Mouse (Mus musculus): ENCODE data around the gene Cdhr4. TPM values are rescaled to one million over a fixed set of nuclear protein-coding genes. Genes with fewer than 3 reads are reported as not detected.

Cdhr4 gene
- total and polyA plus RNA-seq, 2 experiments from 2014 or later: 0.91 to 1.2 TPM

- Histone ChIP-seq H3K27me3 (ENCODE audit: insufficient read depth, low read length) (no peaks in the 10 kb centered on the region), H3K4me1 (ENCODE audit: insufficient read depth, low read length) (no peaks in the 10 kb centered on the region), H3K27ac (no peak overlapping the region), H3K36me3 (ENCODE audit: insufficient read depth, low read length) (peaks cover 14% of the 10 kb centered on the region), H3K9me3 (ENCODE audit: low read length) (no peaks in the 10 kb centered on the region), H3K4me3 (ENCODE audit: low read length) (no peak overlapping the region), H3K4me2 (ENCODE audit: low read depth, low read length) (no peak overlapping the region), H3K9ac (replicated peaks; ENCODE audit: low read length) (no peak overlapping the region)
- DNase-seq (ENCODE audit: low spot score): no peak
- peak; percentile 31 for TF ChIP-seq CTCF (IDR thresholded peaks at IDR 0.05; ENCODE audit: low read depth)
- WGBS: 92% methylated on average over 3 of the region's 3 CpGs
- no peak for ATAC-seq
Measured at GRCm38 (mm10) chr9:108026584-108026983, 34.3 kb downstream of the Cdhr4 start.

GRCm38 (mm10) chr9:108027867-108028266 is 35.6 kb downstream of the Cdhr4 start:
- ATAC-seq: no peak
- Histone ChIP-seq H3K9ac (replicated peaks; ENCODE audit: low read length) (no peak overlapping the region), H3K27me3 (ENCODE audit: insufficient read depth, low read length) (no peaks in the 10 kb centered on the region), H3K4me2 (ENCODE audit: low read depth, low read length) (no peak overlapping the region), H3K4me3 (ENCODE audit: low read length) (no peak overlapping the region), H3K36me3 (ENCODE audit: insufficient read depth, low read length) (peaks cover 19% of the 10 kb centered on the region), H3K4me1 (ENCODE audit: insufficient read depth, low read length) (no peaks in the 10 kb centered on the region), H3K27ac (no peak overlapping the region), H3K9me3 (ENCODE audit: low read length) (no peaks in the 10 kb centered on the region)
- TF ChIP-seq CTCF (IDR thresholded peaks at IDR 0.05; ENCODE audit: low read depth): 0 out of 2 replicates have a peak, but pooled peaks have one; percentile 3
- no peak for DNase-seq (ENCODE audit: low spot score)
- WGBS: 97% methylated on average over 3 of the region's 3 CpGs

- Histone ChIP-seq H3K4me3 (ENCODE audit: low read length) (no peak overlapping the region), H3K4me1 (ENCODE audit: insufficient read depth, low read length) (no peaks in the 10 kb centered on the region), H3K27me3 (ENCODE audit: insufficient read depth, low read length) (no peaks in the 10 kb centered on the region), H3K27ac (no peak overlapping the region), H3K36me3 (ENCODE audit: insufficient read depth, low read length) (peaks cover 7% of the 10 kb centered on the region; the same call in 1 of the 2 replicates), H3K9me3 (ENCODE audit: low read length) (no peaks in the 10 kb centered on the region), H3K9ac (replicated peaks; ENCODE audit: low read length) (no peak overlapping the region), H3K4me2 (ENCODE audit: low read depth, low read length) (no peak overlapping the region)
- WGBS: 95% methylated on average over 5 of the region's 5 CpGs
- DNase-seq (ENCODE audit: low spot score) (no peak), ATAC-seq (no peak)
- TF ChIP-seq CTCF (IDR thresholded peaks at IDR 0.05; ENCODE audit: low read depth): no peak
Measured at GRCm38 (mm10) chr9:108032126-108032525, 39.8 kb downstream of the Cdhr4 start.

- H3K4me1 ChIP-seq (ENCODE audit: insufficient read depth, low read length): no peaks in the 10 kb centered on the region
- H3K4me3 ChIP-seq (ENCODE audit: low read length): no peak overlapping the region
- no peaks in the 10 kb centered on the region for H3K27me3 ChIP-seq (ENCODE audit: insufficient read depth, low read length)
- 88% methylated on average over 2 of the region's 2 CpGs for WGBS
- DNase-seq (ENCODE audit: low spot score): no peak
- no peak overlapping the region for H3K4me2 ChIP-seq (ENCODE audit: low read depth, low read length)
- no peak for ATAC-seq
- no peak overlapping the region for H3K9ac ChIP-seq (replicated peaks; ENCODE audit: low read length)
- H3K27ac ChIP-seq: no peak overlapping the region
- peaks cover 15% of the 10 kb centered on the region for H3K36me3 ChIP-seq (ENCODE audit: insufficient read depth, low read length)
- TF ChIP-seq CTCF (IDR thresholded peaks at IDR 0.05; ENCODE audit: low read depth): no peak
- H3K9me3 ChIP-seq (ENCODE audit: low read length): no peaks in the 10 kb centered on the region
Measured at GRCm38 (mm10) chr9:108035331-108036156, 43.2 kb downstream of the Cdhr4 start.

DNA sequence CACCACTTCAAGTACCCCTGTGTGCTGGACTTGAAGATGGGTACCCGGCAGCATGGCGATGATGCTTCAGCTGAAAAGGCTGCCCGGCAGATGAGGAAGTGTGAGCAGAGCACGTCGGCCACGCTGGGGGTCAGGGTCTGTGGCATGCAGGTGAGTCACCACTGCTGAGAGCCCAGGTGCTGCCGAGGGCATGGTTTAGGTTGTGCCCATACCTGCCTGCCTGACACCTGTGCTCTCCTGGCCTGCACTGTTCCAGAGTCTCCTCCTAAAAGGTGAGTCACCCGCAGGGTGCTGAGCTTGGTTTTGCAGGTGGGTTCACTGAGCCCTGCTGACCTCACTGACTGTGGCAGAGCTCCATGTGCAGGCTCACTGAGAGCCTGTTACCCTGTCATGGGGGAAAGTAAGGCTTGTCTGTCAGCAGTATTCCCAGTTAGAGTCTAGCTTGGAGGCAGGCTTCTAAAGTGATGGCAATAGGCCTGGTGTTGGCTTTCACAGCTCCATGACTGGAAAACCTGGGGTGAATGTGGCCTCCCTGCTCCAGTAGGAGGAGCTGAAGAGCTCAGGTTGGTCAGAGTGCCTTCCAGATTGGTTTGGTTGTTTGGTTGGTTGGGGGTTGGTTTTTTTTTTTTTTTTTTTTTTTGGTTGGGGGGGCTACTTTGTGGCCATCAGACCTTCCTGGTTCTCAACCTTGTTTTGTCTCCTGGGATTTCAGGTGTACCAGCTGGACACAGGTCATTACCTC is 52.6 kb downstream of the Cdhr4 start:
- Histone ChIP-seq H3K4me2 (ENCODE audit: low read depth, low read length) (no peak overlapping the region), H3K9me3 (ENCODE audit: low read length) (no peaks in the 10 kb centered on the region), H3K27ac (no peak overlapping the region), H3K4me1 (ENCODE audit: insufficient read depth, low read length) (peaks cover 5% of the 10 kb centered on the region; the same call in 1 of the 2 replicates), H3K36me3 (ENCODE audit: insufficient read depth, low read length) (peaks cover 47% of the 10 kb centered on the region), H3K9ac (replicated peaks; ENCODE audit: low read length) (no peak overlapping the region), H3K4me3 (ENCODE audit: low read length) (no peak overlapping the region), H3K27me3 (ENCODE audit: insufficient read depth, low read length) (no peaks in the 10 kb centered on the region)
- no peak for DNase-seq (ENCODE audit: low spot score)
- WGBS: 94% methylated on average over 8 of the region's 8 CpGs
- TF ChIP-seq CTCF (IDR thresholded peaks at IDR 0.05; ENCODE audit: low read depth): peak; percentile 24
- ATAC-seq: no peak

DNA sequence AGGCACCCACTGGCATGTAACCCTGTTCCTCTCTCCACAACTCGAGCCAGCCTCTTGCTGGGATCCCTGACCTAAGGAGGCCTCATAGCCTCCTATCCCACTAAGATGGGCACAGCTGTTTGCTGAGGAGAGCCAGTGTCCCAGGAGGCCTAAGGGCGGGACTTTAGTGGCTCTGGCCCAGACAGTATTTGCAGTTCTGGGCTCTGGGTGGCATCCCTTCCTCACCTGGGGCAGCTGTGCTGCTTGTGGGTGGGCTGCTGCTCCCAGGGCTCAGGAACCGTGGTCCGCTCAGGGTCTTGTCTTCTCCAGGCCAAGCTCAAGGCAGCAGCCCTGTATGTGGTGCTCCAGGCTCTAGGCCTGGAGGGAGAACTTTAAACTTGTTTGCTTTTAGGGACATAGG is 54.3 kb downstream of the Cdhr4 start:
- ATAC-seq: no peak
- peaks cover 37% of the 10 kb centered on the region for H3K36me3 ChIP-seq (ENCODE audit: insufficient read depth, low read length)

More for the DNA sequence above, 54.3 kb downstream of the Cdhr4 start:
- H3K27me3 ChIP-seq (ENCODE audit: insufficient read depth, low read length): no peaks in the 10 kb centered on the region
- WGBS: 84% methylated on average over 4 of the region's 4 CpGs
- no peak overlapping the region for H3K4me2 ChIP-seq (ENCODE audit: low read depth, low read length)
- H3K27ac ChIP-seq: no peak overlapping the region
- no peak for DNase-seq (ENCODE audit: low spot score)
- TF ChIP-seq CTCF (IDR thresholded peaks at IDR 0.05; ENCODE audit: low read depth): no peak
- H3K9ac ChIP-seq (replicated peaks; ENCODE audit: low read length): no peak overlapping the region
- H3K9me3 ChIP-seq (ENCODE audit: low read length): no peaks in the 10 kb centered on the region
- no peak overlapping the region for H3K4me3 ChIP-seq (ENCODE audit: low read length)
- peaks cover 8% of the 10 kb centered on the region; the same call in 1 of the 2 replicates for H3K4me1 ChIP-seq (ENCODE audit: insufficient read depth, low read length)

Measured in hindbrain, postnatal 0 days (tissue).